Mouse (Mus musculus) olfactory bulb, adult 2 months (tissue): Measurements from ENCODE around the gene F930015N05Rik.

Experiments
- CTCF ChIP-seq: fragments of 200-500 bp; IDR thresholded peaks from 2 replicates; pipeline ENCODE4 v1.5.1; 2012; ENCODE audit warnings: low read depth, mild to moderate bottlenecking, low read length, moderate library complexity; ENCODE audit not compliant: insufficient read depth
- POLR2A ChIP-seq: fragments of 200-500 bp; IDR thresholded peaks from 2 replicates; pipeline ENCODE4 v1.6.1; 2012; ENCODE audit warnings: mild to moderate bottlenecking, low read depth, low read length, moderate library complexity; ENCODE audit not compliant: insufficient read depth

GRCm38 (mm10) chr11:64445227-64445626 lies 8.8 kb upstream of the F930015N05Rik start:
- TF ChIP-seq POLR2A (no peak), CTCF (no peak)
